Mouse (Mus musculus): ENCODE data around the gene Syt5.
"Not testable (repeated sequence)": the region's sequence is repeated elsewhere in the genome, so short reads cannot be mapped to it uniquely, and the experiment has no call there.

Syt5 gene

GRCm38 (mm10) chr7:4547221-4547641, at the start of gene Syt5:
Syt5 (minus strand) TSS chr7:4547541.
- peak; percentile 57 for DNase-seq

- DNase-seq: not testable (repeated sequence)
Observed at GRCm38 (mm10) chr7:4597046-4597445, 49.7 kb upstream of the Syt5 start.

GRCm38 (mm10) chr7:4581481-4581880, 34.1 kb upstream of the Syt5 start:
- DNase-seq: not testable (repeated sequence)

GRCm38 (mm10) chr7:4572361-4572760, 25.0 kb upstream of the Syt5 start:
- not testable (repeated sequence) for DNase-seq

- DNase-seq: no peak
Observed at GRCm38 (mm10) chr7:4562660-4563059, 15.3 kb upstream of the Syt5 start.

- no peak for DNase-seq
Observed at GRCm38 (mm10) chr7:4557167-4557560, 9.8 kb upstream of the Syt5 start.

GRCm38 (mm10) chr7:4556256-4557166, 9.2 kb upstream of the Syt5 start:
- peak; percentile 85 for DNase-seq

- peak; percentile 86 for DNase-seq
Observed at GRCm38 (mm10) chr7:4546591-4547131, 680 bp downstream of the Syt5 start.

GRCm38 (mm10) chr7:4546050-4546449, 1.3 kb downstream of the Syt5 start:
- DNase-seq: no peak

GRCm38 (mm10) chr7:4542013-4542412, 5.3 kb downstream of the Syt5 start:
- no peak for DNase-seq

GRCm38 (mm10) chr7:4541344-4541743, 6.0 kb downstream of the Syt5 start:
- no peak for DNase-seq

- no peak for DNase-seq
Observed at GRCm38 (mm10) chr7:4539019-4539418, 8.3 kb downstream of the Syt5 start.

- no peak for DNase-seq
Observed at GRCm38 (mm10) chr7:4537181-4537580, 10.2 kb downstream of the Syt5 start.

GRCm38 (mm10) chr7:4536369-4536768, 11.0 kb downstream of the Syt5 start:
- DNase-seq: no peak

- DNase-seq: no peak
Observed at GRCm38 (mm10) chr7:4532005-4532729, 15.2 kb downstream of the Syt5 start, which contains the start of gene Dnaaf3. Dnaaf3 (minus strand) TSS chr7:4532453.

- not testable (repeated sequence) for DNase-seq
Observed at GRCm38 (mm10) chr7:4530166-4530565, 17.2 kb downstream of the Syt5 start.

- DNase-seq: no peak
Observed at GRCm38 (mm10) chr7:4527302-4527689, 20.0 kb downstream of the Syt5 start.

GRCm38 (mm10) chr7:4526341-4527301, 20.7 kb downstream of the Syt5 start:
- DNase-seq: peak; percentile 71

- DNase-seq: peak; percentile 51
Observed at GRCm38 (mm10) chr7:4524212-4524922, 23.0 kb downstream of the Syt5 start, which contains the start of gene Tnni3. Tnni3 (minus strand) TSS chr7:4524229.

- DNase-seq: peak; percentile 24
Observed at GRCm38 (mm10) chr7:4523205-4524130, 23.9 kb downstream of the Syt5 start.
